Mouse (Mus musculus): ENCODE results near the gene Pitpnm2.

DNA sequence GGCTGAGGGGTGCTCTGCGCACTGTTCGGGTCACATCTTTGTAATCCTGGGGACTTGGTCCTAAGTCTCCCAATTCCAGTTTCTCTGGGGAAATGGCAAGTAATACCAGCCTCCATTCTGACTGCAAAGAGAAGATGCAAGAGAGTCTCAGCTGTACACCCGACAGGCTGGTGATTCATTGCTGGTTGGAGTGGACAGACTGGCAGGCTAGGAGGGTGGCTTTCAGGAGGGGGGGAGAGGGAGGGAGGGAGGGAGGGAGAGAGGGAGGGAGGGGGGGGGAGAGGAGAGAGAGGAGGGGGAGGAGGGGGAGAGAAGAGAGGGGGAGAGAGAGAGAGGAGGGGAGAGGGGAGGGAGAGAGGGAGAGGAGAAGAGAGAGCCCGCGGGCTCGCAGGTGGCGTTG, 134.0 kb downstream of the Pitpnm2 start:
- TF ChIP-seq CEBPB (IDR thresholded peaks at IDR 0.05; ENCODE audit: low read depth): no peak
- no peak for TF ChIP-seq CTCF (IDR thresholded peaks at IDR 0.05; ENCODE audit: control insufficient read depth, insufficient read depth, insufficient read length)
